Mouse (Mus musculus): ENCODE results near the gene Myo1e. TPM values are rescaled to one million over a fixed set of nuclear protein-coding genes. Genes with fewer than 3 reads are reported as not detected.
A peak's percentile ranks its signal among the peaks of the same experiment; 100 is the strongest.

Myo1e gene
- total and polyA plus RNA-seq, 2 experiments from 2014 or later: 3.6 to 6.2 TPM

DNA sequence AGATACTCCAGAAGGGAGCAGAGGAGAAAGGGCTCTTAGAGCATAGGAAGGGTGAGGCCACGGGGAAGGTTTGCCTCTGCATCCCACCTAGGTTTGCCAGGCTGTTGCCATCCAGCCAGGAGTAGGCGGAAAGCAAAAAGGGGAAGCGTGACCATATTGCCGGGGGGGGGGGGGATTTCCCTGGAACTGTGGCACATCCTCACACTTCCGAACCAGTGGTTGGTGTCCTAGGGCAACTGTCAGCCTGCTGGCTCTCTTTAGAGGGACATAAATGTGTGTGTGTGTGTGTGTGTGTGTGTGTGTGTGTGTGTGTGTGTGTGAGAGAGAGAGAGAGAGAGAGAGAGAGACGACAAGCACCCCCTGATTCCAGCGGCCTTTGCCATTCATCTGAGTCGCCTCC is 75.0 kb downstream of the Myo1e start:
- Histone ChIP-seq H3K4me3 (ENCODE audit: low read depth, low read length) (no peak overlapping the region), H3K4me1 (ENCODE audit: insufficient read depth) (no peaks in the 10 kb centered on the region), H3K9ac (no peak overlapping the region), H3K36me3 (ENCODE audit: insufficient read depth) (no peaks in the 10 kb centered on the region), H3K9me3 (ENCODE audit: low read length) (no peaks in the 10 kb centered on the region), H3K27me3 (ENCODE audit: insufficient read depth, low read length) (no peaks in the 10 kb centered on the region), H3K4me2 (ENCODE audit: low read depth) (no peak overlapping the region), H3K27ac (ENCODE audit: low read depth, low read length) (no peak overlapping the region)
- no peak for TF ChIP-seq CTCF (IDR thresholded peaks at IDR 0.05; ENCODE audit: low read depth)
- 87% methylated on average over 8 of the region's 8 CpGs for WGBS
- no peak for DNase-seq
- no peak for ATAC-seq

DNA sequence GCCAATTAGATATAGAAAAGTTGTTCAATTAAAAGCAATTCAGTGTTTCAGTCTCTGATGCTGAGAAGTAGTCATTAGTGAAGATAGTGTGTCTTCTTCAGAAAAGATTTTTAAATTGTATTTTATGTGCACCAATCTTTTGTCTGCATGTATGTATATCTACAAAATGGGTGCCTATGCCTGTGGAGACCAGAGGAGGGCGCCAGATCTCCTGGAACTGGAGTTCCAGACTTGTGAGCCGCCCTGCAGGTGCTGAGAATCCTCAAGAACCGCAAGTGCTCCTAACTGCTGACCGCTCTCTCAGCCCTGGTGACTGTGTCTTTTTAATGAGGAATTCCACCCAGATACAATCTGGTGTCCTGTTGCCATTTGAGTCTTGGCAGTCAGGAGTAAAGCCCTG is 76.0 kb downstream of the Myo1e start:
- no peak overlapping the region for H3K4me3 ChIP-seq (ENCODE audit: low read depth, low read length)
- no peak for ATAC-seq

DNA sequence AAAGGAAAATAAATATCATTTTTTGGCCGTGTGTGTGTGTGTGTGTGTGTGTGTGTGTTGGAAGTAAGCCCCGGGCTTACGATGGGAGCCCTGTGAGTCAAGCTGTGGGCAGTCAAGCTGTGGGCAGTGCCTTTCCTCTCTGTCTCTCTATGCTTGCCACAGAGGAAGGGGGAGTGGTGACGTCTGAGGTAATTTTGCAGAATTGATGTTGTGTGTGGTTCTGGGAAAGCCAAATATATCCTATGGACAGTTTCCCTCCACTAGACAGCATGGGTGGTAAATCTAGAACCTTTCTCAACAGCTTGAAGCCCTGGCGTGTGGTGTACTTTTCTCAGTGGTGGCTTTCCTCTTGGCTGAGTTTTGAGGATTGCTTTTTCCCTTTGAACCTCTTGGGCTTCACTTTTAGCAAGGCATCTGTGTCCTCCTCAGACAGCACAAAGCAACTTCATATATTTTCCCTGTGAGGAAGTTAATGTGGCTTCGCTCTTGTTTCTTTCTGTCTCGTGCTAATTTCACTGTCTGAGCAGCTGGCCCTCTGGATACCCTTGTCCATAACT is 77.5 kb downstream of the Myo1e start:
- Histone ChIP-seq H3K4me1 (ENCODE audit: insufficient read depth) (no peaks in the 10 kb centered on the region), H3K9ac (no peak overlapping the region), H3K4me2 (ENCODE audit: low read depth) (no peak overlapping the region), H3K27ac (ENCODE audit: low read depth, low read length) (no peak overlapping the region), H3K36me3 (ENCODE audit: insufficient read depth) (no peaks in the 10 kb centered on the region), H3K9me3 (ENCODE audit: low read length) (no peaks in the 10 kb centered on the region), H3K27me3 (ENCODE audit: insufficient read depth, low read length) (no peaks in the 10 kb centered on the region), H3K4me3 (ENCODE audit: low read depth, low read length) (no peak overlapping the region)
- WGBS: 80% methylated on average over 7 of the region's 7 CpGs
- ATAC-seq: no peak
- no peak for TF ChIP-seq CTCF (IDR thresholded peaks at IDR 0.05; ENCODE audit: low read depth)
- no peak for DNase-seq

More for the DNA sequence above, 76.0 kb downstream of the Myo1e start:
- Histone ChIP-seq H3K4me2 (ENCODE audit: low read depth) (no peak overlapping the region), H3K9me3 (ENCODE audit: low read length) (no peaks in the 10 kb centered on the region), H3K27me3 (ENCODE audit: insufficient read depth, low read length) (no peaks in the 10 kb centered on the region), H3K9ac (no peak overlapping the region), H3K27ac (ENCODE audit: low read depth, low read length) (no peak overlapping the region), H3K36me3 (ENCODE audit: insufficient read depth) (no peaks in the 10 kb centered on the region), H3K4me1 (ENCODE audit: insufficient read depth) (no peaks in the 10 kb centered on the region)
- DNase-seq: no peak
- 90% methylated on average over 4 of the region's 4 CpGs for WGBS
- TF ChIP-seq CTCF (IDR thresholded peaks at IDR 0.05; ENCODE audit: low read depth): no peak

DNA sequence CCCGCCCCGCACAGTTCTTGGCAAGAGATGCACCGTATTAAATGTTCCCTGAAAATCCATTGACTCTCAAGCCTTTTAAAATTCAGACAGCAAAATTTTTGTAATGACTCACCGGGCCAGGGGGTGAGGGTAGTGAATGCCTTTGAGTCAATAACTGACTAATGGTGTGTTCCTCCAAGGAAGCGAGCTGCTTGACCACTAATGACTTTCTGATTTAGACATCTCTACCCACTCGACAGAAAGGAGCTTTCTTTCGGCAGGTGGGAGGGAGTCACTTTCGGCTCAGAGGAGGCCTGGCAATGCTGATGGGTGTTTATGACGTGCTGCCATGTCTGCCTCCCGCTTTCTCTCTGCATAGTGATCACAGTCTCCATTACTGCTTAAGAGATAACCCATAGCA is 83.6 kb downstream of the Myo1e start:
- Histone ChIP-seq H3K4me3 (ENCODE audit: low read depth, low read length) (no peak overlapping the region), H3K27me3 (ENCODE audit: insufficient read depth, low read length) (no peaks in the 10 kb centered on the region), H3K4me2 (ENCODE audit: low read depth) (no peak overlapping the region), H3K9ac (no peak overlapping the region), H3K4me1 (ENCODE audit: insufficient read depth) (no peaks in the 10 kb centered on the region), H3K9me3 (ENCODE audit: low read length) (no peaks in the 10 kb centered on the region), H3K27ac (ENCODE audit: low read depth, low read length) (no peak overlapping the region), H3K36me3 (ENCODE audit: insufficient read depth) (no peaks in the 10 kb centered on the region)
- DNase-seq (peak; percentile 21), ATAC-seq (peak; percentile 58; the same call in 1 of the 2 replicates)
- TF ChIP-seq CTCF (IDR thresholded peaks at IDR 0.05; ENCODE audit: low read depth): no peak
- 36% methylated on average over 10 of the region's 10 CpGs for WGBS

DNA sequence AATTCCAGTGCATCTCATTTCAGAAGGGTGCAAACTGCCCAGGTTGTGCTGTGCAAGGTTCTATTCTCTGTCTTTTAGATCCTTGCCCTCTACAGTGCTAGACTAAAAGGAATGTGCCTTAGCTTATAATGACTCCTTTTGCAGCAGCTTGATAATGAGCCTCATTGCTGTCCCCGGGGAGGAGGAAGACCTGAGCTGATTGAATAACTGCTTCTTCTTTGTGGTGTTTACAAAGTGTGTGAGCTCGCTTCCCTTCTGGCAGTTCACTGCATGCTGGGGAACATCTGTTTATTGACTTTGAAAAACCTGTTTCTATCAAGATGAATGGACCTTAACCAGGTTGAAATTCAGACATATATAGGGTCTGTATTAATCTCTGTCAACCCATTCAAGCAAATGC is 89.8 kb downstream of the Myo1e start:
- TF ChIP-seq CTCF (IDR thresholded peaks at IDR 0.05; ENCODE audit: low read depth): no peak
- H3K4me3 ChIP-seq (ENCODE audit: low read depth, low read length): no peak overlapping the region
- H3K4me1 ChIP-seq (ENCODE audit: insufficient read depth): no peaks in the 10 kb centered on the region
- H3K27me3 ChIP-seq (ENCODE audit: insufficient read depth, low read length): no peaks in the 10 kb centered on the region
- no peak overlapping the region for H3K9ac ChIP-seq
- no peaks in the 10 kb centered on the region for H3K36me3 ChIP-seq (ENCODE audit: insufficient read depth)
- 19% methylated on average over 2 of the region's 2 CpGs for WGBS
- H3K9me3 ChIP-seq (ENCODE audit: low read length): no peaks in the 10 kb centered on the region
- H3K4me2 ChIP-seq (ENCODE audit: low read depth): no peak overlapping the region
- DNase-seq (no peak), ATAC-seq (no peak)
- H3K27ac ChIP-seq (ENCODE audit: low read depth, low read length): no peak overlapping the region

DNA sequence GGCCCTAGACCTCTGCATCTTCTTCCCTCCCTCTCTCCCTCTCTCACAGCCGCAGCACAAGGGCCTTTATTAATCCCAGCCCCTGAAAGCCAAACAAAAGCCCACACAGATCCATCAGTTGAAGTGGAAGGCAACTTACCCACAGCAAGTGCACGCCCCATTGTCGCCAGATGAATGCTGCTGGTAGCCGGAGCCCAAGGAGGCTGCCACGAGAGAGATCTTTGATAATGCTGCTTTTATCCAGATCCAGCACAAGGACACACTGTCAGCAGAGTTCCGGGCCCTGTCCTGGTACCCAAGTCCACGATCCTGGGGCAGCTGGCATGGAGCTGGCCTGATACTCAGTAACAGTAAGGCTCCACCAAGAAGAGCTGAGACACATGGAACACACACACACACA is 91.1 kb downstream of the Myo1e start:
- DNase-seq (peak; percentile 22), ATAC-seq (peak; percentile 65)
- H3K27me3 ChIP-seq (ENCODE audit: insufficient read depth, low read length): no peaks in the 10 kb centered on the region
- no peaks in the 10 kb centered on the region for H3K36me3 ChIP-seq (ENCODE audit: insufficient read depth)
- no peaks in the 10 kb centered on the region for H3K4me1 ChIP-seq (ENCODE audit: insufficient read depth)
- H3K4me3 ChIP-seq (ENCODE audit: low read depth, low read length): no peak overlapping the region
- no peak overlapping the region for H3K9ac ChIP-seq
- H3K27ac ChIP-seq (ENCODE audit: low read depth, low read length): no peak overlapping the region
- WGBS: 23% methylated on average over 7 of the region's 7 CpGs
- no peak overlapping the region for H3K4me2 ChIP-seq (ENCODE audit: low read depth)
- no peaks in the 10 kb centered on the region for H3K9me3 ChIP-seq (ENCODE audit: low read length)
- no peak for TF ChIP-seq CTCF (IDR thresholded peaks at IDR 0.05; ENCODE audit: low read depth)

DNA sequence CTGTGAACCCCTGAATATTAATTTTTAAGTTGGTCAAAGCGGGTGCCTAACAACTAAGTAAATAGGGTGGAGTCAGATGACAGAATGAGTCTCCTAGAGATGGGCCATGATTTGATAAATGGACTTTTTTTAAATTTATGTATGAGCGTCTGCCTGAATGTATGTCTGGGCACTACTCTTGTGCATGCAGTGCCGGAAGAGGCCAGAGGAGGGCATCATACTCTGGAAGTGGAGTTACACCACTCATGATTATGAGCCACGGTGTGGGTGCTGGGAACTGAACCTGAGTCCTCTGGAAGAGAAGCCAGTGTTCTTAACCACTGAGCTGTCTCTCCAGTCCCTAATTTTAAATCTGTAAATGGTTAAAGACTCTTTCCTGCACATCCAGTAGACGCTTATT is 93.6 kb downstream of the Myo1e start:
- no peak overlapping the region for H3K27ac ChIP-seq (ENCODE audit: low read depth, low read length)
- no peaks in the 10 kb centered on the region for H3K4me1 ChIP-seq (ENCODE audit: insufficient read depth)
- no peaks in the 10 kb centered on the region for H3K9me3 ChIP-seq (ENCODE audit: low read length)
- ATAC-seq (no peak), DNase-seq (no peak)
- no peaks in the 10 kb centered on the region for H3K36me3 ChIP-seq (ENCODE audit: insufficient read depth)
- no peaks in the 10 kb centered on the region for H3K27me3 ChIP-seq (ENCODE audit: insufficient read depth, low read length)
- no peak overlapping the region for H3K9ac ChIP-seq
- WGBS: 96% methylated on average over 5 of the region's 5 CpGs
- no peak overlapping the region for H3K4me2 ChIP-seq (ENCODE audit: low read depth)
- no peak for TF ChIP-seq CTCF (IDR thresholded peaks at IDR 0.05; ENCODE audit: low read depth)
- H3K4me3 ChIP-seq (ENCODE audit: low read depth, low read length): no peak overlapping the region

All from forebrain, postnatal 0 days (tissue).